Mouse (Mus musculus) lung, adult 2 months (tissue): ENCODE data around the gene Chrna10.

Experiments used
- CTCF ChIP-seq: fragments of 200-500 bp; IDR thresholded peaks from 2 replicates; pipeline ENCODE4 v1.5.1; 2011; ENCODE audit warnings: mild to moderate bottlenecking, low read length, control low read depth; ENCODE audit not compliant: insufficient read depth
- POLR2A ChIP-seq: fragments of 200-500 bp; IDR thresholded peaks from 2 replicates; pipeline ENCODE4 v1.6.1; 2011; ENCODE audit warnings: low read depth, mild to moderate bottlenecking, control low read depth, low read length, borderline replicate concordance; ENCODE audit errors: extremely low read depth

- TF ChIP-seq POLR2A (no peak), CTCF (no peak)
These were observed at the start of gene Chrna10 for GRCm38 (mm10) chr7:102116579-102117331.
